Mouse (Mus musculus) hindbrain, embryonic 16.5 days (tissue): ENCODE results near the gene Gtf2ird2. TPM values are rescaled to one million over a fixed set of nuclear protein-coding genes. Genes with fewer than 3 reads are reported as not detected.
A peak's percentile ranks its signal among the peaks of the same experiment; 100 is the strongest.

Experiments
- ATAC-seq: fragments of 200-750 bp; cut with Nextera tagmentation; 2 replicates; pipeline ENCODE4 v1.8.0; 2017; ENCODE audit warnings: moderate TSS enrichment, moderate library complexity
- H3K27ac ChIP-seq: fragments of 300-500 bp; sonication (generic); 2 replicates; pipeline ENCODE4 v1.5.1; 2014; ENCODE audit warnings: low read depth, mild to moderate bottlenecking, control low read depth, low read length, moderate library complexity
- H3K27me3 ChIP-seq: fragments of 300-500 bp; sonication (generic); replicated peaks from 2 replicates; pipeline ENCODE4 v1.6.1; 2014; ENCODE audit warnings: low read length; ENCODE audit not compliant: control insufficient read depth, insufficient read depth
- H3K36me3 ChIP-seq: fragments of 300-500 bp; sonication (generic); 2 replicates; pipeline ENCODE4 v1.6.1; 2014; ENCODE audit warnings: mild to moderate bottlenecking, low read length, moderate library complexity, mixed read lengths; ENCODE audit not compliant: control insufficient read depth, insufficient read depth
- H3K4me1 ChIP-seq: fragments of 300-500 bp; sonication (generic); 2 replicates; pipeline ENCODE4 v1.6.1; 2014; ENCODE audit warnings: low read depth, low read length; ENCODE audit not compliant: control insufficient read depth, insufficient read depth
- H3K4me2 ChIP-seq: fragments of 300-500 bp; sonication (generic); 2 replicates; pipeline ENCODE4 v1.6.1; 2014; ENCODE audit warnings: mild to moderate bottlenecking, low read length, control low read depth, moderate library complexity
- H3K4me3 ChIP-seq: fragments of 300-500 bp; sonication (generic); 2 replicates; pipeline ENCODE4 v1.5.1; 2014; ENCODE audit warnings: mild to moderate bottlenecking, low read length, control low read depth, moderate library complexity
- H3K9ac ChIP-seq: fragments of 300-500 bp; sonication (generic); 2 replicates; pipeline ENCODE4 v1.6.1; 2014; ENCODE audit warnings: low read depth, mild to moderate bottlenecking, control low read depth, low read length, moderate library complexity
- H3K9me3 ChIP-seq: fragments of 300-500 bp; sonication (generic); 2 replicates; pipeline ENCODE4 v1.6.1; 2014; ENCODE audit warnings: mild to moderate bottlenecking, low read length, moderate library complexity; ENCODE audit not compliant: control insufficient read depth
- WGBS: fragments of 180-500 bp; shearing (Covaris S2); extraction: QIAGEN DNeasy Blood & Tissue Kit; methylation state at CpG from one replicate; pipeline ENCODE4 v1.1.7; 2014; 5-methylcytosine and 5-hydroxymethylcytosine counted together
- polyA plus RNA-seq: library from polyadenylated mRNA; unstranded; fragments of >200 nt; fragmentation: Nextera tagmentation; extraction: Ambion mirVana; gene quantifications from 2 replicates; pipeline ENCODE4 v1.2.1, GENCODE M21; 2015

The Gtf2ird2 gene
- polyA plus RNA-seq, 1 experiment from 2014 or later: 12.5 TPM

GRCm38 (mm10) chr5:134151895-134152294, 31.9 kb upstream of the Gtf2ird2 start:
- H3K36me3 ChIP-seq: peaks cover 27% of the 10 kb centered on the region
- H3K4me1 ChIP-seq: no peaks in the 10 kb centered on the region
- no peak for ATAC-seq
- WGBS: 87% methylated on average over 11 of the region's 11 CpGs
- H3K9ac ChIP-seq: no peak overlapping the region
- H3K27ac ChIP-seq: no peak overlapping the region
- H3K4me2 ChIP-seq: no peak overlapping the region
- H3K4me3 ChIP-seq: no peak overlapping the region
- H3K27me3 ChIP-seq: no peaks in the 10 kb centered on the region
- no peaks in the 10 kb centered on the region for H3K9me3 ChIP-seq

- no peak overlapping the region for H3K9ac ChIP-seq
- no peaks in the 10 kb centered on the region for H3K27me3 ChIP-seq
- no peak overlapping the region for H3K4me3 ChIP-seq
- no peaks in the 10 kb centered on the region for H3K9me3 ChIP-seq
- 90% methylated on average over 7 of the region's 7 CpGs for WGBS
- no peak overlapping the region for H3K27ac ChIP-seq
- H3K4me2 ChIP-seq: no peak overlapping the region
- no peaks in the 10 kb centered on the region for H3K4me1 ChIP-seq
- H3K36me3 ChIP-seq: peaks cover 33% of the 10 kb centered on the region
- no peak for ATAC-seq
Observed at GRCm38 (mm10) chr5:134155916-134156466, 27.8 kb upstream of the Gtf2ird2 start.

GRCm38 (mm10) chr5:134164688-134165087, 19.1 kb upstream of the Gtf2ird2 start:
- H3K4me1 ChIP-seq: no peaks in the 10 kb centered on the region; the same call in 1 of the 2 replicates
- 0 out of 2 replicates have a peak overlapping the region, but pooled peaks have one; percentile 14 for H3K27ac ChIP-seq
- no peak for ATAC-seq
- peak overlapping the region; percentile 8; the same call in 1 of the 2 replicates for H3K9ac ChIP-seq
- no peak overlapping the region for H3K4me2 ChIP-seq
- no peak overlapping the region for H3K4me3 ChIP-seq
- peaks cover 2% of the 10 kb centered on the region; the same call in 1 of the 2 replicates for H3K36me3 ChIP-seq
- no peaks in the 10 kb centered on the region for H3K27me3 ChIP-seq
- no peaks in the 10 kb centered on the region for H3K9me3 ChIP-seq
- 35% methylated on average over 5 of the region's 5 CpGs for WGBS

GRCm38 (mm10) chr5:134166642-134167041, 17.2 kb upstream of the Gtf2ird2 start:
- Histone ChIP-seq H3K4me3 (no peak overlapping the region), H3K4me2 (no peak overlapping the region), H3K9ac (no peak overlapping the region), H3K36me3 (0 out of 2 replicates have a peak, but pooled peaks cover 8% of the 10 kb centered on the region), H3K4me1 (no peaks in the 10 kb centered on the region; the same call in 1 of the 2 replicates), H3K27ac (no peak overlapping the region), H3K27me3 (no peaks in the 10 kb centered on the region), H3K9me3 (no peaks in the 10 kb centered on the region)
- WGBS: 95% methylated on average over 7 of the region's 7 CpGs
- ATAC-seq: no peak

- WGBS: 90% methylated on average over 9 of the region's 9 CpGs
- H3K27me3 ChIP-seq: no peaks in the 10 kb centered on the region
- no peaks in the 10 kb centered on the region for H3K9me3 ChIP-seq
- ATAC-seq: no peak
- H3K4me2 ChIP-seq: no peak overlapping the region
- H3K27ac ChIP-seq: no peak overlapping the region
- no peak overlapping the region for H3K9ac ChIP-seq
- no peaks in the 10 kb centered on the region; the same call in 1 of the 2 replicates for H3K4me1 ChIP-seq
- H3K4me3 ChIP-seq: no peak overlapping the region
- 0 out of 2 replicates have a peak, but pooled peaks cover 9% of the 10 kb centered on the region for H3K36me3 ChIP-seq
Observed at GRCm38 (mm10) chr5:134168033-134168432, 15.8 kb upstream of the Gtf2ird2 start.

- ATAC-seq: no peak
- Histone ChIP-seq H3K36me3 (0 out of 2 replicates have a peak, but pooled peaks cover 9% of the 10 kb centered on the region), H3K9me3 (no peaks in the 10 kb centered on the region), H3K4me3 (no peak overlapping the region), H3K27me3 (no peaks in the 10 kb centered on the region), H3K4me1 (no peaks in the 10 kb centered on the region; the same call in 1 of the 2 replicates), H3K9ac (no peak overlapping the region), H3K27ac (no peak overlapping the region), H3K4me2 (no peak overlapping the region)
- WGBS: 92% methylated on average over 10 of the region's 10 CpGs
Observed at GRCm38 (mm10) chr5:134169231-134169630, 14.6 kb upstream of the Gtf2ird2 start.

GRCm38 (mm10) chr5:134170167-134170566, 13.7 kb upstream of the Gtf2ird2 start:
- H3K27me3 ChIP-seq: no peaks in the 10 kb centered on the region
- 0 out of 2 replicates have a peak, but pooled peaks cover 9% of the 10 kb centered on the region for H3K36me3 ChIP-seq
- H3K4me1 ChIP-seq: no peaks in the 10 kb centered on the region; the same call in 1 of the 2 replicates
- H3K4me2 ChIP-seq: no peak overlapping the region
- WGBS: 94% methylated on average over 8 of the region's 8 CpGs
- no peak overlapping the region for H3K9ac ChIP-seq
- no peak overlapping the region for H3K4me3 ChIP-seq
- ATAC-seq: no peak
- no peaks in the 10 kb centered on the region for H3K9me3 ChIP-seq
- no peak overlapping the region for H3K27ac ChIP-seq

GRCm38 (mm10) chr5:134173206-134173605, 10.6 kb upstream of the Gtf2ird2 start:
- H3K9ac ChIP-seq: no peak overlapping the region
- no peaks in the 10 kb centered on the region for H3K9me3 ChIP-seq
- H3K27ac ChIP-seq: no peak overlapping the region
- ATAC-seq: no peak
- H3K4me3 ChIP-seq: no peak overlapping the region
- no peaks in the 10 kb centered on the region for H3K27me3 ChIP-seq
- H3K4me1 ChIP-seq: peaks cover 6% of the 10 kb centered on the region
- H3K4me2 ChIP-seq: no peak overlapping the region
- H3K36me3 ChIP-seq: 0 out of 2 replicates have a peak, but pooled peaks cover 7% of the 10 kb centered on the region
- WGBS: 32% methylated on average over 4 of the region's 4 CpGs

- 7% methylated on average over 10 of the region's 10 CpGs for WGBS
- ATAC-seq: no peak
- peak overlapping the region; percentile 83; the same call in 1 of the 2 replicates for H3K27ac ChIP-seq
- H3K9ac ChIP-seq: peak overlapping the region; percentile 75
- H3K4me3 ChIP-seq: peak overlapping the region; percentile 98
- 0 out of 2 replicates have a peak, but pooled peaks cover 6% of the 10 kb centered on the region for H3K36me3 ChIP-seq
- no peaks in the 10 kb centered on the region for H3K9me3 ChIP-seq
- no peaks in the 10 kb centered on the region for H3K27me3 ChIP-seq
- H3K4me1 ChIP-seq: peaks cover 6% of the 10 kb centered on the region
- peak overlapping the region; percentile 70 for H3K4me2 ChIP-seq
Observed at GRCm38 (mm10) chr5:134175696-134176095, 8.1 kb upstream of the Gtf2ird2 start.
